Mouse (Mus musculus) heart, embryonic 13.5 days (tissue): ENCODE data around the gene Nob1. TPM values are rescaled to one million over a fixed set of nuclear protein-coding genes. Genes with fewer than 3 reads are reported as not detected.
A peak's percentile ranks its signal among the peaks of the same experiment; 100 is the strongest.

Source experiments
- ATAC-seq: fragments of 200-750 bp; cut with Nextera tagmentation; 2 replicates; pipeline ENCODE4 v1.8.0; 2017; ENCODE audit warnings: moderate TSS enrichment; ENCODE audit not compliant: insufficient number of reproducible peaks, low FRiP score, low TSS enrichment; ENCODE audit errors: extremely low read depth
- H3K27ac ChIP-seq: fragments of 300-500 bp; sonication (generic); replicated peaks from 2 replicates; pipeline ENCODE4 v1.5.1; 2015; ENCODE audit warnings: moderate library complexity, mild to moderate bottlenecking, inconsistent platforms
- H3K27me3 ChIP-seq: fragments of 300-500 bp; sonication (generic); replicated peaks from 2 replicates; pipeline ENCODE4 v1.6.1; 2015; ENCODE audit warnings: mild to moderate bottlenecking, inconsistent platforms
- H3K36me3 ChIP-seq: fragments of 300-500 bp; sonication (generic); 2 replicates; pipeline ENCODE4 v1.6.1; 2015; ENCODE audit warnings: mild to moderate bottlenecking, inconsistent platforms
- H3K4me1 ChIP-seq: fragments of 300-500 bp; sonication (generic); 2 replicates; pipeline ENCODE4 v1.6.1; 2015; ENCODE audit warnings: inconsistent platforms
- H3K4me2 ChIP-seq: fragments of 300-500 bp; sonication (generic); 2 replicates; pipeline ENCODE4 v1.6.1; 2015; ENCODE audit warnings: inconsistent platforms, mild to moderate bottlenecking, moderate library complexity
- H3K4me3 ChIP-seq: fragments of 300-500 bp; sonication (generic); 2 replicates; pipeline ENCODE4 v1.5.1; 2015; ENCODE audit warnings: moderate library complexity, mild to moderate bottlenecking, inconsistent platforms
- H3K9ac ChIP-seq: fragments of 300-500 bp; sonication (generic); 2 replicates; pipeline ENCODE4 v1.6.1; 2015; ENCODE audit warnings: inconsistent platforms, mild to moderate bottlenecking, moderate library complexity
- H3K9me3 ChIP-seq: fragments of 300-500 bp; sonication (generic); 2 replicates; pipeline ENCODE4 v1.6.1; 2016; ENCODE audit warnings: inconsistent platforms
- WGBS: fragments of 180-500 bp; shearing (Covaris S2); methylation state at CpG from one replicate; pipeline ENCODE4 v1.1.7; 2015; ENCODE audit warnings: mixed read lengths; 5-methylcytosine and 5-hydroxymethylcytosine counted together
- polyA plus RNA-seq: library from polyadenylated mRNA; unstranded; fragments of >200 nt; fragmentation: Nextera tagmentation; extraction: Ambion mirVana; gene quantifications from 2 replicates; pipeline ENCODE4 v1.2.1, GENCODE M21; 2015

Nob1 gene
- polyA plus RNA-seq = 45.2 and 51.1 TPM in 2 replicates

GRCm38 (mm10) chr8:107424597-107425229 lies at the start of gene Nob1:
Gene Nob1 (minus strand): TSS chr8:107425051.
- H3K36me3 ChIP-seq = peaks cover 38% of the 10 kb centered on the region
- peak; percentile 93 for ATAC-seq
- H3K4me3 ChIP-seq = peak within 1 kb of the TSS; percentile 82
- H3K27me3 ChIP-seq = 0 out of 2 replicates have a peak, but pooled peaks cover 10% of the 10 kb centered on the region
- peak within 1 kb of the TSS; percentile 88 for H3K9ac ChIP-seq
- under 1% methylated on average over 50 of the region's 50 CpGs for WGBS
- H3K4me2 ChIP-seq = peak within 1 kb of the TSS; percentile 81
- H3K27ac ChIP-seq = peak within 1 kb of the TSS; percentile 69
- no peaks in the 10 kb centered on the region for H3K9me3 ChIP-seq
- peaks cover 17% of the 10 kb centered on the region for H3K4me1 ChIP-seq

GRCm38 (mm10) chr8:107473369-107473768 lies 48.5 kb upstream of the Nob1 start:
- 48% methylated on average over 4 of the region's 4 CpGs for WGBS

GRCm38 (mm10) chr8:107472403-107473100 lies 47.7 kb upstream of the Nob1 start:
- H3K36me3 ChIP-seq = peaks cover 16% of the 10 kb centered on the region
- ATAC-seq = no peak
- H3K27me3 ChIP-seq = no peaks in the 10 kb centered on the region
- no peaks in the 10 kb centered on the region for H3K9me3 ChIP-seq
- H3K4me2 ChIP-seq = no peak overlapping the region
- H3K9ac ChIP-seq = no peak overlapping the region
- peaks cover 19% of the 10 kb centered on the region for H3K4me1 ChIP-seq
- H3K4me3 ChIP-seq = no peak overlapping the region
- H3K27ac ChIP-seq = peak overlapping the region; percentile 12; the same call in 1 of the 2 replicates
- 61% methylated on average over 10 of the region's 10 CpGs for WGBS

More at GRCm38 (mm10) chr8:107473369-107473768, 48.5 kb upstream of the Nob1 start:
- Histone ChIP-seq H3K4me3 (no peak overlapping the region), H3K27ac (no peak overlapping the region), H3K9ac (no peak overlapping the region), H3K4me1 (peaks cover 19% of the 10 kb centered on the region), H3K36me3 (peaks cover 15% of the 10 kb centered on the region), H3K9me3 (no peaks in the 10 kb centered on the region), H3K4me2 (no peak overlapping the region), H3K27me3 (no peaks in the 10 kb centered on the region)
- ATAC-seq = peak; percentile 14; the same call in 1 of the 2 replicates

GRCm38 (mm10) chr8:107470302-107470701 lies 45.5 kb upstream of the Nob1 start:
- no peak overlapping the region for H3K4me3 ChIP-seq
- WGBS = 80% methylated on average over 5 of the region's 5 CpGs
- ATAC-seq = no peak
- H3K4me1 ChIP-seq = peaks cover 19% of the 10 kb centered on the region
- no peak overlapping the region for H3K4me2 ChIP-seq
- H3K36me3 ChIP-seq = peaks cover 36% of the 10 kb centered on the region
- H3K27me3 ChIP-seq = no peaks in the 10 kb centered on the region
- 0 out of 2 replicates have a peak, but pooled peaks cover 2% of the 10 kb centered on the region for H3K9me3 ChIP-seq
- H3K27ac ChIP-seq = no peak overlapping the region
- H3K9ac ChIP-seq = no peak overlapping the region

GRCm38 (mm10) chr8:107468811-107469302 lies 44.0 kb upstream of the Nob1 start:
- Histone ChIP-seq H3K9ac (no peak overlapping the region), H3K27me3 (no peaks in the 10 kb centered on the region), H3K36me3 (peaks cover 43% of the 10 kb centered on the region), H3K9me3 (0 out of 2 replicates have a peak, but pooled peaks cover 2% of the 10 kb centered on the region), H3K4me1 (peaks cover 19% of the 10 kb centered on the region), H3K27ac (peak overlapping the region; percentile 26), H3K4me3 (no peak overlapping the region), H3K4me2 (no peak overlapping the region)
- ATAC-seq = no peak
- WGBS = 53% methylated on average over 8 of the region's 8 CpGs

- no peak for ATAC-seq
- Histone ChIP-seq H3K4me2 (no peak overlapping the region), H3K27me3 (no peaks in the 10 kb centered on the region), H3K4me1 (0 out of 2 replicates have a peak, but pooled peaks cover 6% of the 10 kb centered on the region), H3K9me3 (0 out of 2 replicates have a peak, but pooled peaks cover 2% of the 10 kb centered on the region), H3K9ac (no peak overlapping the region), H3K27ac (no peak overlapping the region), H3K36me3 (peaks cover 64% of the 10 kb centered on the region), H3K4me3 (no peak overlapping the region)
- 85% methylated on average over 5 of the region's 5 CpGs for WGBS
These were observed 41.8 kb upstream of the Nob1 start for GRCm38 (mm10) chr8:107466642-107467041.

GRCm38 (mm10) chr8:107465332-107465990 lies 40.6 kb upstream of the Nob1 start:
- Histone ChIP-seq H3K27ac (no peak overlapping the region), H3K4me3 (no peak overlapping the region), H3K9ac (no peak overlapping the region), H3K9me3 (0 out of 2 replicates have a peak, but pooled peaks cover 2% of the 10 kb centered on the region), H3K27me3 (no peaks in the 10 kb centered on the region), H3K36me3 (peaks cover 71% of the 10 kb centered on the region), H3K4me1 (0 out of 2 replicates have a peak, but pooled peaks cover 6% of the 10 kb centered on the region), H3K4me2 (no peak overlapping the region)
- WGBS = 55% methylated on average over 3 of the region's 3 CpGs
- ATAC-seq = no peak

- H3K4me1 ChIP-seq = peaks cover 5% of the 10 kb centered on the region; the same call in 1 of the 2 replicates
- no peaks in the 10 kb centered on the region for H3K27me3 ChIP-seq
- no peak overlapping the region for H3K4me3 ChIP-seq
- H3K9me3 ChIP-seq = 0 out of 2 replicates have a peak, but pooled peaks cover 2% of the 10 kb centered on the region
- H3K36me3 ChIP-seq = peaks cover 77% of the 10 kb centered on the region
- no peak for ATAC-seq
- 87% methylated on average over 5 of the region's 5 CpGs for WGBS
- H3K9ac ChIP-seq = no peak overlapping the region
- H3K27ac ChIP-seq = no peak overlapping the region
- H3K4me2 ChIP-seq = no peak overlapping the region
These were observed 37.6 kb upstream of the Nob1 start for GRCm38 (mm10) chr8:107462423-107462822.

GRCm38 (mm10) chr8:107458281-107458680 lies 33.4 kb upstream of the Nob1 start:
- Histone ChIP-seq H3K27me3 (no peaks in the 10 kb centered on the region), H3K36me3 (peaks cover 56% of the 10 kb centered on the region), H3K4me2 (no peak overlapping the region), H3K27ac (peak overlapping the region; percentile 56), H3K4me3 (no peak overlapping the region), H3K9ac (no peak overlapping the region), H3K4me1 (peaks cover 7% of the 10 kb centered on the region; the same call in 1 of the 2 replicates), H3K9me3 (no peaks in the 10 kb centered on the region)
- WGBS = 78% methylated on average over 6 of the region's 6 CpGs
- ATAC-seq = no peak

GRCm38 (mm10) chr8:107457725-107458124 lies 32.9 kb upstream of the Nob1 start:
- 42% methylated on average over 4 of the region's 4 CpGs for WGBS
- no peak for ATAC-seq
- Histone ChIP-seq H3K27me3 (no peaks in the 10 kb centered on the region), H3K27ac (peak overlapping the region; percentile 56), H3K4me2 (no peak overlapping the region), H3K4me3 (no peak overlapping the region), H3K9ac (0 out of 2 replicates have a peak overlapping the region, but pooled peaks have one; percentile 37), H3K9me3 (no peaks in the 10 kb centered on the region), H3K4me1 (peaks cover 7% of the 10 kb centered on the region; the same call in 1 of the 2 replicates), H3K36me3 (peaks cover 56% of the 10 kb centered on the region)

- Histone ChIP-seq H3K4me2 (no peak overlapping the region), H3K36me3 (peaks cover 38% of the 10 kb centered on the region), H3K9me3 (no peaks in the 10 kb centered on the region), H3K9ac (no peak overlapping the region), H3K27ac (no peak overlapping the region), H3K4me3 (no peak overlapping the region), H3K27me3 (no peaks in the 10 kb centered on the region), H3K4me1 (peaks cover 7% of the 10 kb centered on the region; the same call in 1 of the 2 replicates)
- ATAC-seq = no peak
- 12% methylated on average over 3 of the region's 3 CpGs for WGBS
These were observed 30.4 kb upstream of the Nob1 start for GRCm38 (mm10) chr8:107455268-107455667.
